Mouse (Mus musculus): ENCODE measurements around the gene Elfn1. TPM values are rescaled to one million over a fixed set of nuclear protein-coding genes. Genes with fewer than 3 reads are reported as not detected.

Elfn1 gene
- polyA plus RNA-seq (2017; shearing (Covaris generic)) = not detected

DNA sequence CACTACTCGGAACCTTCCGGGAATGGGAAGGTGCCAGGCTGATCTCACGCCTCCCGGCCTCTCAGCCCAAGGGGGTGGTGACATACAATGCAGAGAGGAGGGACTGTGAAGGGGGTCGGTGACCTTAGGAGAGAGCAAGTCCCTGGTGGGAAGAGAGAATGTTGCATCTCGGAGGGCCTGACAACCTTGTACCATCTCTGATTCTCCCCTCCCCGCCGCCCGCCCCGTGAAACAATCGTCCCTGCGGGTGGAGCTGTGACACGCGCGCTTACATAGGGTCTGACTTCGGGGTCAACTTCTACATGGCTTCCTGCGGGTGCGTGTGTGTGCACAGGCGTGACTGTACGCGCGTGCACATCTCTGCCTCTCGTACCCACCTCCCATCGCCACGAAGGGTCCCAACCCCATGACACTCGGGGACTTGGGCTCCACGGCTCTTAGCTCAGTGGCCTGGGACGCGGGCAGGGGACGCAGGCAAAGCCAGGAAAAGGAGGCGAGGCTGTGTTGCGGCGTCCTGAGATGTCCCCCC lies at the start of gene Elfn1:
Gene Elfn1 (plus strand): TSS at position 230 of the 529 bp plus-strand sequence.

Other genes with a start within 250 kb of the Elfn1 start
- gene Micall2, start 171.6 kb upstream of the Elfn1 start, polyA plus RNA-seq (2017; shearing (Covaris generic)) = 0.17 TPM
- gene Ints1, start 132.3 kb upstream of the Elfn1 start, polyA plus RNA-seq (2017; shearing (Covaris generic)) = 41.7 TPM
- gene Mafk, start 116.4 kb upstream of the Elfn1 start, polyA plus RNA-seq (2017; shearing (Covaris generic)) = 42.8 TPM
- 0.15 TPM for gene Tmem184a, start 88.0 kb upstream of the Elfn1 start, polyA plus RNA-seq (2017; shearing (Covaris generic))
- gene Gm26938, start 81.5 kb upstream of the Elfn1 start, polyA plus RNA-seq (2017; shearing (Covaris generic)) = not detected
- gene Psmg3, start 81.1 kb upstream of the Elfn1 start, polyA plus RNA-seq (2017; shearing (Covaris generic)) = 67.7 TPM

Data from CD4-positive, CD25-positive, alpha-beta regulatory T cell, adult 9 weeks (primary cell).